Mouse (Mus musculus) thymus, postnatal 25 days (tissue): ENCODE measurements around the gene Dok4.

Source experiments
- DNase-seq: peaks from one replicate; pipeline ENCODE4 v3.0.0; 2022

The Dok4 gene

GRCm38 (mm10) chr8:94876197-94876730 lies at the start of gene Dok4:
Gene Dok4, minus strand, starts transcription at chr8:94876330.
- DNase-seq = peak; percentile 89

DNA sequence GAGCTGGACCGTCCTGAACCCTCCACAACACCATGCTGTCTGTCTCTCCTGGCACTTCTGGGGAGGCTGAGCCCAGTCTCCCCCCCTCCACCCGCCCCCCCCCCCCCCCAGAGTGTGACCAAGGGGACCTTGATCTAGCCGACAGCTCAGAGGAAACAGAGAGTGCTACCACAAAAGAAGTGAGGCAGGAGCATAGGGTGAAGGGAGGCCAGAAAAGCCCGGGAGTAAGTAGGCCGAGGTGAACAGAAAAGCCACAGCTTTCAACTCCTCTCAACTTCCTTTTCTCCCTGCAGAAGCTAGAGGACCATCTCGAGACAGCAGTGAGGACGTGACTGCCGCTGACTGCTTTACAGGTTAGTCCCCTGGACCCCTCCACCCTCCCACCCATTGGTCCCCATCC lies 47.3 kb upstream of the Dok4 start, which contains the start of gene Adgrg5:
Adgrg5 (plus strand) TSS at position 290 of the 400 bp plus-strand sequence.
- no peak for DNase-seq

- DNase-seq = no peak
Measured at GRCm38 (mm10) chr8:94922602-94923001, 46.5 kb upstream of the Dok4 start.

- no peak for DNase-seq
Measured at GRCm38 (mm10) chr8:94922176-94922575, 46.0 kb upstream of the Dok4 start.

GRCm38 (mm10) chr8:94919256-94919655 lies 43.1 kb upstream of the Dok4 start:
- DNase-seq = peak; percentile 47

DNA sequence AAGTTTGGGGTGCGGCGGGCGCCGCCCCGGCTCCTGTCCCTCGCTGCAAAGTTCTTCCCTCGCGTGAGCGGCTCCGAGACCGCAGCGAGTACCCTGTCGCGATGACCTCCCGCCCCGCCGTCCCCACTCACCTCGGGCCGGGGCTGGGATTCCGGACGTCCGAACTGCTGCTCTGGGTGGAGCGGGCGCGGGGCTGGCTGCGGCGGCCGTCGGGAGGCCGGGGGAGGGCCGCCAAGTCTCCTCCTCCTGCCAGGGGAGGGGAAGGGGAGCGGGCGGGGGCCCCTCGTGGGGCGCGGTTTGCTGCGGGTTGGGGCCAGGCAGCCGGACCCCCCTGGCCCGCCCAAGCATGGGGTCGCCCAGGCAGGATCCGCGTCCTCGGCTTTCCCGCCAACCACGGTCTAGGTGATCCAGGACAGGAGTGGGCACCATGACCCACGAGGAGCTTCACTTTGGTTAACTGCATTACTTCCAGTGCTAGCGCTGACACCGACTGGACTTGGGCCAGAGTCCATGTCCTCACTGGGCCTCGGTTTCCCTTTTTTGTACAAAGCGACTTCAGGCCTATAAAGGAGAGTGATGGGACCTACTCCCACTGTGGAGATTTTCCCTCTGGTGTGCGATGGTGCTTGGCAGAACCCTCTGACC lies 41.8 kb upstream of the Dok4 start, which contains the start of gene Ccdc102a:
Ccdc102a (minus strand) TSS at position 248 of the 645 bp plus-strand sequence.
- peak; percentile 35 for DNase-seq

- DNase-seq = peak; percentile 82
Measured at GRCm38 (mm10) chr8:94917352-94917751, 41.2 kb upstream of the Dok4 start.

DNA sequence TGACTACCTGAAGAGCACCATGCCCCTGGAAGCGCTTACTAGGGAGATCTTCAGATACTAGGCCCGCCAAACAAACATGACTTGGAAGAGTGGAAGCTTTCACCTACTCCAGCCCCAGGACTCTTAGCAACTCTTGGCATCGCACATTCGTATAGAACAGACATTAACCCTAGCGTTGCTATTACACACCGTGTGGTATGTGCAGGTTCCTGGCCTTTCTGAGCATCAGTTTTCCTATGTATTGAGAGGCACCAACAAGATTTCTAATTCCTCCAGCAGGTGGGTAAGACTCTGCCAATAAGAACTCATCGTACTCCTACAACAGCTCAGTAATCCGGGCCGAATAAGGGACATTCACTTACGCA lies 40.8 kb upstream of the Dok4 start:
- no peak for DNase-seq

GRCm38 (mm10) chr8:94916311-94916959 lies 40.3 kb upstream of the Dok4 start:
- no peak for DNase-seq

GRCm38 (mm10) chr8:94914701-94915101 lies 38.6 kb upstream of the Dok4 start:
- DNase-seq = no peak

GRCm38 (mm10) chr8:94914256-94914655 lies 38.1 kb upstream of the Dok4 start:
- DNase-seq = no peak

DNA sequence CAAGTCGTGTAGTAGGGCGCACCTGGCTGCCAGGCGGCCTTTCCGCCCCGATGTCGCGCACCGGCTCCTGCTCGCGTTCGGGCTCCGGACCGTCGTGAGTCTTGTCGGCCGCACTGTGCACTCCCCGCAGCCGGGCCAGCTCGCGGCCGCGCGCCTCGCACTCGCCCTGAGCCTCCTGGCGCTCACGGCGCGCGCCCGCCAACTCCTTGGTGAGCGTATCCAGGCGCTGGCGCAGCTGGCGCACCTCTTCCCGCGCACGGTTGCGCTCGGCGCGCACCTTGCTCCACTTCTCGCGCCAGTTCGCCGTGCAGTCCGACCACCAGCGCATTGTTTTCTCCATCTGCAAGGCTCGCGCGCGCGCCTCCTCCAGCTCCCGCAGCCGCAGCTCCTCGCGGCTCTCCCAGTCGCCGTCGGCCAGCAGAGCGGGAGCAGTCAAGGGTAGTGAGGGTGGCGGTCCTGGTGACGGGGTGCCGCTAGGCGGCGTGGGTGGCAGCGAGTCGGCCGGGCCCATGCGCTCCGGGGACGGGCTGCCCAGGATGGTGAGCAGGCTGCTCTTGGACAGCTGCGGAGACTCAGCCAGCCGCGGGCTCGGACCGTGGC lies 37.0 kb upstream of the Dok4 start:
- DNase-seq = no peak

DNA sequence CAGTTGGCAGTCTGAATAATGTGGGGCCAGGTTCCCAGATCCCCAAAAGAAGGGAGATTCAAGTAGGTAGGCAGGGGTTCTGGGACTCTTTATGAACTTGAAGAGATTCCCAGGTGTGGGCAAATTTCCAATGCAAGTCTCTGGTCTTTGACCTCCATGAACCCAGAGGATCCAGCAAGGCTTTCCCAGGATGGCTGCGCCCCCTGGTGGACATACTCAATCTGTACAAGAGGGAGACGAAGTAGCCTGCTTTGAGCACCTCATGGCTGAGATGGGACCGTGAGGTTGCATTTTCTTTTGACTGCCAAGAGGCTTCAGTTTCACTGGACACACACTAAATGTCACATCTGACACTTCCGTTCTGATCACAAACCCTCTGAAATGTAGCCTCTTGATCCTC lies 32.7 kb upstream of the Dok4 start:
- DNase-seq = peak; percentile 74

DNA sequence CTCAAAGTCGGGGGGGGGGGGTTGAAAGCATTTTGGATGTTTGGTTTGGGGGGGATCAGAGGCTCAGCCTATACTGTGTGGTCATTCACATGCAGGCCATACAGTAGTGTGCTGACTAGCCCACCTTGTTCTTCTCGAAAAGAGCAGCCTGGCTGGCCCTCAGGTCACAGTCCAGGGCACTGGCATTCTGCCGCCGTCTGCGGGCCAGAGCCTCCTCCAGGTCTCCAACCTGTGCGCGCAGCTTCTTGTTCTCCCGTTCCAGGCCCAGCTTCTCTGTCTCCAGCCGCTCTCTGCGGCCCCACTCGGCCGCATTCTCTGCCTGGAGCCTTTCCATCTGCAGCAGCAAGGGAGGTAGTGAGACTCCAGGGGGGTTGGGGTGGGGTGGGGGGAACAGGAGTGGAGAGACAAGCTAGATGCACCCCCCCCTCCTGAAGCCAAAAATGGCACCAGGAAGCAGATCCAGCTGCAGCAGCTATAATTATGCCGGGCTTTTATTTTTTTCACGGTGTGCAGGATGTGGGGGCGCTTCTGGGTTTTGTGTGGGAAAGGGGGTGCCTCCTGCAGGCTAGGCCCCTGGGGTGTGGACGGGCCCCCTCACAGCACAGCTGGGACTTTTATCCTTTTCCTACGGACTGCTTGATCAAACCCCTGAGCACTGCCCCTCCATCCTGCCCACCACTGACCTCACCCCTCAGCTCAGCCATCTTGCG lies 31.6 kb upstream of the Dok4 start:
- no peak for DNase-seq

- DNase-seq = no peak
Measured at GRCm38 (mm10) chr8:94904450-94905175, 28.5 kb upstream of the Dok4 start.

DNA sequence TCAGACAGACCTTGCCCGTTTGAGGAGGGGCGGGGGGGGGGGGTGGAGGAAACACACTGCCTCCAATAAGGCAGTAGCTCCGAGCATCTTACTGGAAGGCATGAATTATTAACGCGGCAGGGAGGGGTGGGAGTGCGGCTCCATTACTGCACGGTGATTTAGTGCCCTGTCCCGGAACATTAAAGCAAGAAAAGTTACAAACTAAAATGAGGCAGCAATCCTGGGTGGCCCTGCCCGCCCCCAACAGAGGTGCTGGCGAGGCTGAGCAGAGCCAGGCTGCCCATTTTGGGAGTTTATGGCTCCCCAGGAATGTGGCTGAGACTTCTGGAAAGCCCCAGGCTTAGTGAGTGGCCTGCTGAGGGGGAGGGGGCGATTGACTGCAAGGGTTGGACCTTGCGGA lies 27.6 kb upstream of the Dok4 start:
- no peak for DNase-seq

- no peak for DNase-seq
Measured at GRCm38 (mm10) chr8:94901031-94901430, 24.9 kb upstream of the Dok4 start.

GRCm38 (mm10) chr8:94900617-94901016 lies 24.5 kb upstream of the Dok4 start:
- DNase-seq = no peak

DNA sequence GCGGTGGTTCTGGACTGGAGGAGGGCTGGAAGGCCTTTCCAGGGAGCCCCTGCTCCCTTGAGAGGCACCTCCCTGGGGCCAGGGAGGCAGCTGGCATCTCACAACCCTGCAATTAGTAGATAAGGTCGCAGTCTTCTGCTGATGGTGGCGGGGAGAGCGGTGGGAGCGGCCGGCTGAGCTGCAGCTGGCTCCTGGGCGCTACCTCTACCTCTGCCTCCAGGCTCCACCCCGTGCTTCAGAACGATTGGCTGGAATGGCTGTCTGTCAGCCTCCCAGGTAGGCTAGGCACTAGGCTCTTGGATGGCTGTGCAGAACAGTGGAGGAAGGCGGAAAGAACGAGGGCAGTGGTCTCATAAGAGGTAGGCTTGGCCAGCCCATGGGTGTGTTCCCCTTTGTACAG lies 23.1 kb upstream of the Dok4 start:
- no peak for DNase-seq

DNA sequence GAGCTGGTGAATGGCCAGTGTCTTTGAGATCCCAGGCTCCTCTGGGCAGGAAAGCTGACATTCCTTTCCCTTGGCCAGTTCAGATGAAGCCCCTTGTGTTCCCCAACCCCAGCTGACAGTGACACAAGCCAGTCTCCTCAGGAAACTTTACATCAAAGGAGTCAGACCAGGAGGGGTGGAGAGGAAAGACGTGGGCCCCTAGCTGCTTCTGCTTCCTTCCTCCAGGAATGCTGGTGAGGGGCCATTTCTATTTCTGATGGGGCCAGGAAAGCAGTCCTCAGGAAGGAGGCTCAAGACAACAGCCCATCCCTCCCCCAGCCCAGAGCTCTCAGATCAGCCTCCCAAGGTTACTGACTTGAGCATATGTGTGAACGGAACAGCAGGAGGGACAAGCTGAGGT lies 16.8 kb upstream of the Dok4 start:
- no peak for DNase-seq

- no peak for DNase-seq
Measured at GRCm38 (mm10) chr8:94888383-94889036, 12.4 kb upstream of the Dok4 start.

DNA sequence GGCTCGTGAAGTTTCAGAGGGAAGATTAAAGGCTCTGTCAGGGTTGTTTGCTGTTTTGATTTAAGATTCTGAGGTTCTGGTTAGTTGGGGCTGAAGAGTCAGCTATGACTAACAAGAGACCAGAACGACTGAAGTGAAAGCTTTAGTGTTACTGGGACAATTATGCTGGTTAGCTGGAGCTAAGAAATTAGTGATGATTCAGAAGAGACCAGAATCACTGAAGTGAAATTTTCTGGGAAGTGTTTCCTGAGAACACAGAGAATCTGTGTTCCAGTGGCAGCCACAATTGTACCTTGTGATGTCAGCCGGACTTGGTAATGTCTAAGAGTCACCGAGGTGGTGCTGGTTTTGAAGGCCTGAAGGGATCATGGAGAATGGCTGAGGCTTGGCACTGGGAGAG lies 4.6 kb upstream of the Dok4 start:
- no peak for DNase-seq
